Mouse (Mus musculus): ENCODE results near the gene Tmeff2.
"Not testable (repeated sequence)": the region's sequence is repeated elsewhere in the genome, so short reads cannot be mapped to it uniquely, and the experiment has no call there.

Gene Tmeff2

GRCm38 (mm10) chr1:50900386-50900785 lies at the start of gene Tmeff2:
Gene Tmeff2 (plus strand): TSS chr1:50900647.
- not testable (repeated sequence) for ATAC-seq (ENCODE audit: low TSS enrichment)

- ATAC-seq (ENCODE audit: low TSS enrichment): peak; percentile 80
Measured at GRCm38 (mm10) chr1:50861515-50861914, 38.9 kb upstream of the Tmeff2 start.

DNA sequence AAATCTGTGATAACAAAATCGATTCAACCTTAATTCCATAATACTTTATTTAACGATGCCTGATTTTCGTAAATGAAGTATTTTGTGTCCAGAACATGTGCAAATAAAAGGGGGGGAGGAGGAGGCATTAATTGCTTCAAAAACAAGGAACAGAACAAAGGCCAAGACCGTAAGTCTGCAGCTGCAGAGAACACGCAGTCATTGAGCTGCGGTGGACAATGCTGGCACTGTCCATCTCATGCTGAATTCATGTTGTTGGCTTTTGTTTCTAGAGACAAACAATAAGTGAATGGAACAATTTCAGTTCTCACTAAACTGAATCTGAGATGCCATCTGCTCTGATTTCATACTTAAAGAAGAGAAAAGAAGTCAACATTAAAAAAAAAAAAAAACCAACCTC lies 2.8 kb upstream of the Tmeff2 start:
- ATAC-seq (ENCODE audit: low TSS enrichment): peak; percentile 85

GRCm38 (mm10) chr1:50924838-50925355 lies 24.4 kb downstream of the Tmeff2 start:
- peak; percentile 35 for ATAC-seq (ENCODE audit: low TSS enrichment)

DNA sequence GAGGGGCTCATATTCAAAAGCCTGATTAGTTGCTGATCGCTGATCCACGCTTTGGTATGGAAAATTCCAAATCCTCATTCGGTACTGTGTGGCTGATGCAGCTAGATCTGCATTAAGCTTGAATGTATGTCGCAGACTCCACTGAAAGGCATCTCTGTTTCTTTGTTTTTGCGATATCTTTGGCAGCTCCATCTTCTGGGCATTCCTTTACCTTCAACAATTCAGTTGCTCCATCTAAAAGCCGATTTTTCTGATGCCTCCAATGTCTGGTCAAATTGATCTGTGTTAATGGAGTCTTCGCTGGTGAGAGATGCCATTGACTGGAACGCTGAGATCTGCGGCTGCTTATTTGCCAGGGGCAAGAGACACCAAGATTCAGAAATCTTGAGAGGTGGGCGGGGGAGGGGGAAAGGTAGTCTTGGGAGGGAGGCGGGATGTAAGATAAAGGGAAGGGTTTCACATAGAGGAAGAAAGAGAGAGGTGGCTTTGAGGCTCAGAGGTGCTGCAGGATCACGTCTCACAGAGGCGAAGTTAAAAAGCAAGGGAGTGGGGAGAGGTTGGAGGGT lies 25.0 kb downstream of the Tmeff2 start:
- peak; percentile 12; the same call in 1 of the 2 replicates for ATAC-seq (ENCODE audit: low TSS enrichment)

- peak; percentile 45 for ATAC-seq (ENCODE audit: low TSS enrichment)
Measured at GRCm38 (mm10) chr1:50926374-50927060, 26.1 kb downstream of the Tmeff2 start.

DNA sequence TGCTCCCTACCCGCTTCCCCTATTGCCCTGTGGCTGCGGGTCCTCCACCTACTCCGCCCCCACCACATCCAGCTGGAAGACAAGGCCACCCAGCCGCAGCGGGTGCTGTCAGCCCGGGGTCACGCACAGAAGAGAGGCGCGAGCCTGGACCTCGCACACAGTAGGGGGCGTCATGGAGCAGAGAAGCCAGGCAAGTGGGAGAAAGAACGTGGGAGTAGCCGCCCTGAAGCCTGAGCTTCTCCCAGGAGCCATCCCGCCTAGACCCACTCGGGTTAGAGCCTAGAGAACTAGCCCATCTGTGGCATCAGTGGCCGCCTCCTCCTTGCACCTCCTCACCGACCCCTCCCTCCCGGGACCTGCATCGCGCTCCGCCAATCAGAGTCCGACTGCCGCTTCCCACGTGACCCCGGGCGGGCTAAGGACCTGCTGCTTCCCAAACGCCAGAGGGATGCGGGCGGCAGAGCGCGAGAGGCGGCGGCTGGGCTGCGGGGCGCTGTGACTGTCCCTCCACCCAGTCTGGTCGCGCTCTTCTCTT lies 26.7 kb downstream of the Tmeff2 start:
- peak; percentile 79 for ATAC-seq (ENCODE audit: low TSS enrichment)

DNA sequence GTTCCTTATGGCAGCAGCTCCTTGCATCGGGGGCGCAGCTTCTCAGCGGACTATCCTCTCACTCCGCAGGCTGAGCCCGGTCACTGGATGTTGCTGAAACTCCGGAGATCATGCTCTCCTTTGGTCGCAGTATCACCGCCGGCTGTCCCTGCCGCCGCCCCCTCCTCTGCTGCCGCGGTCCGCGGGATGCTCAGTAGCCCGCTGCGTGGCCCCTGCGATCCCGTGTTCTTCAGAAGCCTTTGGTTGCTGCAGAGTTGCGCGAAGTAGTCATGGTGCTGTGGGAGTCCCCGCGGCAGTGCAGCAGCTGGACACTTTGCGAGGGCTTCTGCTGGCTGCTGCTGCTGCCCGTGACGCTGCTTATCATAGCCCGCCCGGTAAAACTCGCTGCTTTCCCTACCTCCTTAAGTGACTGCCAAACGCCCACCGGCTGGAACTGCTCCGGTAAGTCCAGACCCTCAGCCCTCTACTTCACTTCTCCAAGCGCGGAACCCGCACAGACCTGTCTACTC lies 27.3 kb downstream of the Tmeff2 start:
- ATAC-seq (ENCODE audit: low TSS enrichment): peak; percentile 14

DNA sequence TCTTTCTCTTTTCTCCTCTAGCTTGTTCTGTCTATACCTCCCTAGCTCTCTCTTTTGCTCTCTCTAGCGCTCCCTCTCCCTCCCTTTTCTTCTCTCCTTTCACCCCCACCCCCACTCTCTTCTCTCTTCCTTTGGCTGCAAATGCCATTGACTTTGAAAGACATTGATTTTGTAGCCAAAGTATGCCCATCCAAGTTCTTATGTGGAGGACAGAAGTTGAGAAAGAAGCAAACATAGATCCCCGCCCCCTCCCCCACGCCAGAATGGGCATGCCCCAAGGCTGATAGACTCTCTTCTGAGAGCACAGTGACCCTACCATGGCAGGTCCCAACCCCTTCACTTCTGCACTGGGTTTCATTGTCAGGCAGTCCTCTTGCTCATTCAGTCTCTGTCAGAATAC lies 28.3 kb downstream of the Tmeff2 start:
- no peak for ATAC-seq (ENCODE audit: low TSS enrichment)

GRCm38 (mm10) chr1:50935076-50935475 lies 34.6 kb downstream of the Tmeff2 start:
- ATAC-seq (ENCODE audit: low TSS enrichment): 0 out of 2 replicates have a peak, but pooled peaks have one; percentile 25

GRCm38 (mm10) chr1:50935484-50935883 lies 35.0 kb downstream of the Tmeff2 start:
- no peak for ATAC-seq (ENCODE audit: low TSS enrichment)

GRCm38 (mm10) chr1:50940131-50941039 lies 39.9 kb downstream of the Tmeff2 start:
- ATAC-seq (ENCODE audit: low TSS enrichment): peak; percentile 94

DNA sequence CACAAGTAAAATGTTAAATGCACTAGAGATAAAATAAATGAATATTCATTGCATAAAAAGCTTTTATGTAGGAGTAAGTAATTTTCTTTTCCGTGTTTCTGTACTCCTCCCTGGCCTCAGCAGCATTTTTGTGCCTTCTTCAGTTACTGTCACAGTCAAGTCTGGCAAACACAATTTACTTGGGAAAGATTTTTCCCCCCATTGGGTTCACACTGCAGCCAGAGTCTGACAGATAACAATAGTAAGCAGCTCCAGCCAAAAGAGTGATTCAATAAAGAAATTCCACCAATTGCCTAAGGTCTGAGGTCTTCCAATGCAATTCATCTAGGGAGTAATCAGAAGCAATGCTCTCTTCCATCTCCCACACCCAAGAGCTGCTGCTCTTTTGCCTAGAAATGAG lies 48.1 kb downstream of the Tmeff2 start:
- ATAC-seq (ENCODE audit: low TSS enrichment): peak; percentile 69

DNA sequence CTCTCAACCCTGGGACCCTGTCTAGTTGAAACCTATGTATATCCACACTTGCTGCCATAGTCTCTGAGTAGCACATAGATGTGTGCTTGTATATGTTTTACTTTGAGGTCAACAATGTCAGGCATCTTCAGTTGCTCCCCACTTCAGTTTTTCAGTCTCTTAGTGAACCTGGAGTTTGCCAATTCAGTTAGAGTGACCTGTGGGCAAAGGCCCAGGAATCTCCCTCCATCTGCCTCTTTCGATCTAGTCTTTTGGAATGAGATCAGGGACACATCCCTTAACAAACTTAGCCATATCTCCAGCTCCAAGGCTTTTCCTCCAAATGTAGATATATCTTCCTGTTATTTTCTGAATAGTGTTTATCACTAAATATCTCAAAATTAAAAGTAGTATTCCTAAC lies 58.4 kb downstream of the Tmeff2 start:
- ATAC-seq (ENCODE audit: low TSS enrichment): no peak

GRCm38 (mm10) chr1:50961954-50962648 lies 61.7 kb downstream of the Tmeff2 start:
- ATAC-seq (ENCODE audit: low TSS enrichment): peak; percentile 85

GRCm38 (mm10) chr1:50962649-50963000 lies 62.2 kb downstream of the Tmeff2 start:
- peak; percentile 36 for ATAC-seq (ENCODE audit: low TSS enrichment)

- ATAC-seq (ENCODE audit: low TSS enrichment): peak; percentile 94
Measured at GRCm38 (mm10) chr1:50969685-50970084, 69.2 kb downstream of the Tmeff2 start.

- ATAC-seq (ENCODE audit: low TSS enrichment): no peak
Measured at GRCm38 (mm10) chr1:50970853-50971252, 70.4 kb downstream of the Tmeff2 start.

GRCm38 (mm10) chr1:50972509-50973436 lies 72.3 kb downstream of the Tmeff2 start:
- ATAC-seq (ENCODE audit: low TSS enrichment): no peak

Data from frontal cortex, adult (tissue).